Mouse (Mus musculus) stomach, postnatal 0 days (tissue): ENCODE data around the gene Chka.

ENCODE experiments used
- CTCF ChIP-seq: IDR thresholded peaks from 2 replicates; pipeline ENCODE4 v1.5.1; 2016; ENCODE audit warnings: antibody characterized with exemption, low read depth, mild to moderate bottlenecking, moderate library complexity
- EP300 ChIP-seq: optimal IDR thresholded peaks from 2 replicates; pipeline ENCODE3; 2016; ENCODE audit warnings: antibody characterized with exemption

DNA sequence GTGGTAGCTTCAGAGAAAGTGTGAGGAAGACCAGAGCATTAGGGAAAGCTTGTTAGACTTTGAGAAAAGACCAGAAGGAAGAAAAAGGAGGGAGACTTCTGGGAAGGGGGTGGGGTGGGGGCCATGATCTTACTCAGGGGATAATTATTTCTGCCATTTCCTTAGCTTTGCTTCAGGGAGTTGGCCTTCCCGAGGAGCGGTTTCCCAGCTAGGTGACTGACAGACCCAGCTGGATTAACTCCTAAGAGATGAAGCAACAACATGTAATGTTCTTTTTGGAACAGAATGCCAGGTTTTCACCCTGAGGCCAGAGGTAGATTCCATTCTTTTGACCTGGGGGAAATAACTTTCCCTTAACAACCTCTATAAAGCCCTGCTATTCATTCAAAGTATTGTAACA is 11.9 kb upstream of the Chka start:
- TF ChIP-seq CTCF (no peak), EP300 (no peak)
